ENCODE assay signal across 20 mouse cellular contexts in the genomic region with DNA sequence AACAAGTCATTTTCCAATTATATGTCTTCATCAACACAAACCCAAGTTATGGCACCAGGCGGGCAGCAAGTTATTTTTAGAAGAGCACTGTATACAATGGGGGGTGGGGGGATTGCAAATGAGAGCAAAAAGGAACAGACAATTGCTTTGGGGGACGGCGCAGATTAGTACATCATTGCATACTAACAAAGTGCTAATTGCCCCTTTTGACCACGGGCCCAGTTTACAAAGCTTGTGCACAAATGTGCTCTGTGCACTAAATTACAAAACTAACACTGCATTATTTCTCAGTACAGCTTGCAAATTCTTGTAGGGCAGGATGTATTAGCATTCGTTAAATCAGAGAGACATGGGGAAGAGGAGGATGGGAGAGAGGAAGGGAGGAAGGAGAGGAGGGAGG.
DNase-seq lines count a peak whose midpoint lies in the region; ATAC-seq and TF ChIP-seq lines count a peak whose summit lies in the region.
"Had no signal": no experiment of that assay in that cellular context is flagged by ENCODE, and none has a peak within 500 bp of the region (broad histone marks: within the 10 kb centered on the region; RNA-seq: fewer than 3 reads in every experiment).

No protein-coding gene starts in this region.

- H3K4me3 ChIP-seq in forebrain, embryonic 15.5 days, result no peak overlapping the region
- H3K4me3 ChIP-seq: embryonic facial prominence, embryonic 12.5 days; heart, embryonic 15.5 days; hindbrain, embryonic 10.5 days; intestine, embryonic 15.5 days had no signal

- H3K9ac ChIP-seq in forebrain, embryonic 15.5 days (replicated peaks), result no peak overlapping the region
- H3K9ac ChIP-seq: embryonic facial prominence, embryonic 12.5 days; heart, embryonic 15.5 days; hindbrain, embryonic 14.5 days; intestine, embryonic 15.5 days had no signal

- no peaks in the 10 kb centered on the region for H3K9me3 ChIP-seq in forebrain, embryonic 15.5 days
- H3K9me3 ChIP-seq: embryonic facial prominence, embryonic 12.5 days; heart, embryonic 15.5 days; hindbrain, embryonic 10.5 days; intestine, embryonic 15.5 days had no signal

- TF ChIP-seq POLR2A in brain, embryonic 14.5 days (IDR thresholded peaks at IDR 0.05; ENCODE audit: borderline replicate concordance, extremely low read depth, insufficient read depth, insufficient read length, poor library complexity, severe bottlenecking), result no peak

- WGBS in forebrain, embryonic 15.5 days, result 9% methylated on average over 5 of the region's 5 CpGs

- peaks cover 17% of the 10 kb centered on the region for H3K4me1 ChIP-seq in forebrain, embryonic 15.5 days
- H3K4me1 ChIP-seq: embryonic facial prominence, embryonic 12.5 days; heart, embryonic 15.5 days; hindbrain, embryonic 10.5 days; intestine, embryonic 15.5 days had no signal

- H3K27ac ChIP-seq in forebrain, embryonic 15.5 days (replicated peaks), result 0 out of 2 replicates have a peak overlapping the region, but pooled peaks have one; percentile 19
- H3K27ac ChIP-seq: embryonic facial prominence, embryonic 12.5 days; heart, embryonic 15.5 days; hindbrain, embryonic 10.5 days; hindbrain, embryonic 14.5 days; intestine, embryonic 15.5 days had no signal

- no peak for TF ChIP-seq CTCF in brain, embryonic 14.5 days (IDR thresholded peaks at IDR 0.05; ENCODE audit: borderline replicate concordance, extremely low read depth, insufficient read depth, insufficient read length)

- peak; percentile 52 for DNase-seq in retina, postnatal 1 day
- no peak for DNase-seq in retina, embryonic 14.5 days (ENCODE audit: low spot score)
- DNase-seq in brain, embryonic 14.5 days (ENCODE audit: low read depth), result peak; percentile 89
- no peak for DNase-seq in spleen, adult 12 weeks (ENCODE audit: low spot score)
- DNase-seq: adrenal gland, adult 8-10 months; adrenal gland, postnatal 36 days; cerebellum, adult 11 months; cerebellum, adult 8-10 months; cerebellum, postnatal 25 days; gastrocnemius, postnatal 36 days; heart, adult 18-20 months had no signal

- no peaks in the 10 kb centered on the region for H3K27me3 ChIP-seq in forebrain, embryonic 15.5 days
- H3K27me3 ChIP-seq: CH12.LX; embryonic facial prominence, embryonic 12.5 days; intestine, embryonic 15.5 days had no signal

- peak; percentile 86 for ATAC-seq in forebrain, embryonic 15.5 days (replicated peaks)
- ATAC-seq in megakaryocyte, adult 5-6 weeks (ENCODE audit: poor library complexity, severe bottlenecking), result no peak
- ATAC-seq: intestine, embryonic 15.5 days had no signal

- no peak overlapping the region for H3K4me2 ChIP-seq in forebrain, embryonic 15.5 days (replicated peaks)
- H3K4me2 ChIP-seq: embryonic facial prominence, embryonic 12.5 days; heart, embryonic 11.5 days; heart, embryonic 15.5 days; hindbrain, embryonic 14.5 days; intestine, embryonic 15.5 days had no signal

- no peaks in the 10 kb centered on the region for H3K36me3 ChIP-seq in forebrain, embryonic 15.5 days
- H3K36me3 ChIP-seq: embryonic facial prominence, embryonic 12.5 days; heart, embryonic 15.5 days; hindbrain, embryonic 10.5 days; intestine, embryonic 15.5 days had no signal

Comparison
In these comparisons a context has a peak if more than half of its experiments do, and no peak if none do; other contexts are left out.
1. DNase-seq: peak in retina, postnatal 1 day (single experiment) and brain, embryonic 14.5 days (single experiment); none in retina, embryonic 14.5 days (single experiment) and spleen, adult 12 weeks (single experiment).